Mouse (Mus musculus) CH12.LX (cell line): ENCODE measurements around the gene Dcaf6. TPM values are rescaled to one million over a fixed set of nuclear protein-coding genes. Genes with fewer than 3 reads are reported as not detected.

Experiments used
- DNase-seq: peaks from one replicate; pipeline ENCODE4 v3.0.0-alpha.2; 2013; ENCODE audit errors: extremely low read depth
- H3K27ac ChIP-seq: 2 replicates; pipeline ENCODE4 v1.5.1; 2012; ENCODE audit warnings: low read depth, mild to moderate bottlenecking, control low read depth, moderate library complexity; ENCODE audit not compliant: insufficient read depth
- H3K27me3 ChIP-seq: replicated peaks from 2 replicates; pipeline ENCODE3; 2012; ENCODE audit warnings: inconsistent platforms
- H3K36me3 ChIP-seq, 2 experiments: replicated peaks in 1 of 2; 2 replicates each; pipeline versions ENCODE3 to v1.6.1; 2012; ENCODE audit warnings: inconsistent platforms in 1 of 2, low read length in 1 of 2, mild to moderate bottlenecking in 1 of 2, mixed read lengths in 1 of 2, moderate library complexity in 1 of 2; ENCODE audit not compliant: control insufficient read depth in 1 of 2, insufficient read depth in 1 of 2
- H3K4me1 ChIP-seq, 2 experiments: 2 replicates each; pipeline ENCODE4 v1.6.1; 2012; ENCODE audit warnings: inconsistent platforms in 1 of 2, moderate library complexity in 1 of 2; ENCODE audit not compliant: insufficient read depth in 2 of 2, control insufficient read depth in 1 of 2
- H3K4me2 ChIP-seq: 2 replicates; pipeline ENCODE4 v1.6.1; 2012; ENCODE audit warnings: low read depth, mild to moderate bottlenecking, control low read depth; ENCODE audit not compliant: poor library complexity, insufficient read depth, severe bottlenecking
- H3K4me3 ChIP-seq, 3 experiments: fragments of 150-350 bp in 1 of 3; sonication (generic) in 1 of 3; replicated peaks in 1 of 3; 2 replicates each; pipeline versions ENCODE3 to v1.5.1; 2011 to 2012; ENCODE audit warnings: low read depth in 2 of 3, low read length in 2 of 3, mild to moderate bottlenecking in 2 of 3, moderate library complexity in 2 of 3, control low read depth in 1 of 3, improper control_type of control experiment in 1 of 3, inconsistent platforms in 1 of 3, mixed read lengths in 1 of 3; ENCODE audit not compliant: poor library complexity in 1 of 3
- H3K79me2 ChIP-seq: replicated peaks from 2 replicates; pipeline ENCODE4 v1.6.1; 2012; ENCODE audit warnings: mild to moderate bottlenecking, moderate library complexity; ENCODE audit not compliant: control insufficient read depth, poor library complexity, insufficient read depth, severe bottlenecking; ENCODE audit errors: extremely low read depth
- H3K9ac ChIP-seq: 2 replicates; pipeline ENCODE4 v1.6.1; 2012; ENCODE audit warnings: low read depth, mild to moderate bottlenecking, control low read depth, moderate library complexity; ENCODE audit not compliant: insufficient read depth
- H3K9me3 ChIP-seq: replicated peaks from 2 replicates; pipeline ENCODE3; 2012; ENCODE audit warnings: low read length, inconsistent platforms, mixed read lengths
- BHLHE40 ChIP-seq: IDR thresholded peaks from 2 replicates; pipeline ENCODE4 v1.6.1; 2011; ENCODE audit warnings: mild to moderate bottlenecking, low read depth, low read length, improper control_type of control experiment
- CHD1 ChIP-seq: IDR thresholded peaks from 2 replicates; pipeline ENCODE4 v1.6.1; 2012; ENCODE audit warnings: low read depth, low read length, improper control_type of control experiment, inconsistent platforms
- CTCF ChIP-seq, 2 experiments: IDR thresholded peaks in 1 of 2; conservative IDR thresholded peaks in 1 of 2; 2 replicates each; pipeline ENCODE4 v1.5.1; 2011 to 2012; ENCODE audit warnings: low read depth in 2 of 2, low read length in 2 of 2, improper control_type of control experiment in 1 of 2, inconsistent platforms in 1 of 2, mild to moderate bottlenecking in 1 of 2, moderate library complexity in 1 of 2
- E2F4 ChIP-seq: IDR thresholded peaks from 2 replicates; pipeline ENCODE4 v1.6.1; 2011; ENCODE audit warnings: low read depth, low read length, improper control_type of control experiment; ENCODE audit not compliant: insufficient replicate concordance
- ELF1 ChIP-seq: IDR thresholded peaks from 2 replicates; pipeline ENCODE4 v1.6.1; 2014; ENCODE audit warnings: low read depth, mild to moderate bottlenecking, inconsistent platforms, low read length, improper control_type of control experiment
- EP300 ChIP-seq: IDR thresholded peaks from 2 replicates; pipeline ENCODE4 v1.6.1; 2011; ENCODE audit warnings: low read length, improper control_type of control experiment
- ETS1 ChIP-seq: conservative IDR thresholded peaks from 2 replicates; pipeline ENCODE4 v1.6.1; 2012; ENCODE audit warnings: low read depth, mild to moderate bottlenecking, inconsistent platforms, low read length, improper control_type of control experiment, moderate library complexity
- GABPA ChIP-seq: IDR thresholded peaks from 2 replicates; pipeline ENCODE4 v1.6.1; 2012; ENCODE audit warnings: low read depth, low read length, improper control_type of control experiment, inconsistent platforms; ENCODE audit not compliant: insufficient replicate concordance
- IRF4 ChIP-seq: IDR thresholded peaks from 2 replicates; pipeline ENCODE4 v1.6.1; 2014; ENCODE audit warnings: low read depth, mild to moderate bottlenecking, inconsistent platforms, low read length, improper control_type of control experiment
- JUN ChIP-seq: IDR thresholded peaks from 2 replicates; pipeline ENCODE4 v1.6.1; 2011; ENCODE audit warnings: low read depth, mild to moderate bottlenecking, low read length, improper control_type of control experiment, moderate library complexity; ENCODE audit not compliant: insufficient read depth
- MAFK ChIP-seq: IDR thresholded peaks from 2 replicates; pipeline ENCODE4 v1.6.1; 2011; ENCODE audit warnings: low read length, improper control_type of control experiment; ENCODE audit not compliant: insufficient replicate concordance
- MAX ChIP-seq: IDR thresholded peaks from 2 replicates; pipeline ENCODE4 v1.6.1; 2011; ENCODE audit warnings: low read length, improper control_type of control experiment
- MAZ ChIP-seq: IDR thresholded peaks from 2 replicates; pipeline ENCODE4 v1.6.1; 2012; ENCODE audit warnings: low read depth, mild to moderate bottlenecking, inconsistent platforms, low read length, improper control_type of control experiment, moderate library complexity
- MXI1 ChIP-seq: IDR thresholded peaks from 2 replicates; pipeline ENCODE4 v1.6.1; 2011; ENCODE audit warnings: mild to moderate bottlenecking, low read depth, low read length, improper control_type of control experiment
- MYC ChIP-seq: IDR thresholded peaks from 2 replicates; pipeline ENCODE4 v1.6.1; 2011; ENCODE audit warnings: low read depth, mild to moderate bottlenecking, improper control_type of control experiment, low read length
- NELFE ChIP-seq: IDR thresholded peaks from 2 replicates; pipeline ENCODE4 v1.6.1; 2011; ENCODE audit warnings: low read depth, low read length, improper control_type of control experiment
- NRF1 ChIP-seq: IDR thresholded peaks from 2 replicates; pipeline ENCODE4 v1.6.1; 2014; ENCODE audit warnings: low read depth, mild to moderate bottlenecking, inconsistent platforms, low read length, improper control_type of control experiment, moderate library complexity
- POLR2A ChIP-seq: IDR thresholded peaks from 2 replicates; pipeline ENCODE4 v1.6.1; 2011; ENCODE audit warnings: low read depth, mild to moderate bottlenecking, improper control_type of control experiment, low read length
- POLR2AphosphoS2 ChIP-seq: IDR thresholded peaks from 2 replicates; pipeline ENCODE4 v1.6.1; 2011; ENCODE audit warnings: low read depth, low read length, improper control_type of control experiment
- RAD21 ChIP-seq: IDR thresholded peaks from 2 replicates; pipeline ENCODE4 v1.6.1; 2011; ENCODE audit warnings: low read depth, mild to moderate bottlenecking, low read length, improper control_type of control experiment, moderate library complexity
- RCOR1 ChIP-seq: conservative IDR thresholded peaks from 2 replicates; pipeline ENCODE4 v1.6.1; 2012; ENCODE audit warnings: low read depth, mild to moderate bottlenecking, inconsistent platforms, low read length, improper control_type of control experiment
- SIN3A ChIP-seq: IDR thresholded peaks from 2 replicates; pipeline ENCODE4 v1.6.1; 2012; ENCODE audit warnings: low read length, improper control_type of control experiment, inconsistent platforms
- SMC3 ChIP-seq: IDR thresholded peaks from 2 replicates; pipeline ENCODE4 v1.6.1; 2011; ENCODE audit warnings: low read depth, low read length, improper control_type of control experiment
- TCF12 ChIP-seq: IDR thresholded peaks from 2 replicates; pipeline ENCODE4 v1.6.1; 2014; ENCODE audit warnings: low read depth, mild to moderate bottlenecking, inconsistent platforms, low read length, improper control_type of control experiment
- UBTF ChIP-seq: IDR thresholded peaks from 2 replicates; pipeline ENCODE4 v1.6.1; 2012; ENCODE audit warnings: low read depth, mild to moderate bottlenecking, inconsistent platforms, low read length, improper control_type of control experiment, moderate library complexity
- ZC3H11A ChIP-seq: IDR thresholded peaks from 2 replicates; pipeline ENCODE4 v1.6.1; 2012; ENCODE audit warnings: low read depth, mild to moderate bottlenecking, inconsistent platforms, low read length, improper control_type of control experiment
- ZNF384 ChIP-seq: IDR thresholded peaks from 2 replicates; pipeline ENCODE4 v1.6.1; 2012; ENCODE audit warnings: low read depth, low read length, improper control_type of control experiment, inconsistent platforms
- dilution Hi-C: fragments of 300-500 bp; cut with MboI; formaldehyde crosslinking; loops from 2 replicates; pipeline ENCODE4 v1.14.3; 2020; ENCODE audit warnings: low sequenced_read_pairs; ENCODE audit not compliant: extremely low pct_unique_long_range_greater_than_20kb, extremely low pct_ligation_motif_present
- in situ Hi-C: fragments of 300-500 bp; cut with MboI; formaldehyde crosslinking; loops from 3 replicates; pipeline ENCODE4 v1.14.3; 2019; ENCODE audit warnings: low sequenced_read_pairs, low pct_ligation_motif_present, low pct_unique_long_range_greater_than_20kb, mixed read lengths
- polyA plus RNA-seq: library from polyadenylated mRNA; unstranded; fragments of >175 nt; gene quantifications from 2 replicates; pipeline ENCODE4 v1.2.1, GENCODE M21; 2012; ENCODE audit warnings: low read depth; ENCODE audit not compliant: insufficient read length
- total RNA-seq, 2 experiments: library from RNA; depleted of rRNA; stranded (reverse); fragments of 300-350 nt in 1 of 2; fragments of >200 nt in 1 of 2; gene quantifications; 2 replicates each; pipeline ENCODE4 v1.2.3; 2012 to 2014

Dcaf6 gene
- total and polyA plus RNA-seq, 3 experiments, result 3.7 to 4.1 (median 4.1) TPM

DNA sequence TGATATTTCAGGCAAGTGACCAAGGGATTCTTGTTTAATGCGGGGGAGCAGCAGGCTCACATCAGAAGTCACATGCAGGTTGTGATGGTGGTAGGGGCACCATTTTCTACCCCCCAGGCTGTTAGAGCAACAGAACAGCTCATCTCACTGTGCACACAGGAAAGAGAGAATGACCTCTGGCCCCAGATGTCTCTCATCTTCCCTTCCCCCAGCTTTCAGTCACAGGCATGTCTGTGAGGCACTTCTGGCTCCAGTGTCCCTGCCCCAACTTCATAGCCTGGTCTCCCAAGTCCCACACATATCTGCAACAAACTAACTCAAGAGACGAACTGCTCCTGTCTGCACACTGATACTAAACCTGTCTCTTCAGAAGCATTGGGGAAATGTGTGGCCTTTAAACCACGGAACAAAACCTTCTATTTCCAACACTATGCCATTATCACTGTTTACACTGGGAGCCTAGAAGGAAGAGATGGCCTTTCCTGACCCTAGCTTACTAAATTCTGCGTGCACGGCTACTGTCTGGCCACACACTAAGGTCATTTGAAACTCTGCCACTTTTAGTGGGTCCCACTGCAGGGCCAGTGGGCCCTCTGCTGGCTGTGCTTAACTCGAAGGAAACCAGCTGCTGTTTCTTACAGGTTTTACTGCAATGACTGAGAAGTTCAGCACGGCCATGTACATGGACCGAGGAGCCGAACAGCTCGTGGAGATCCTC, 43.2 kb upstream of the Dcaf6 start:
- no peaks in the 10 kb centered on the region for H3K27me3 ChIP-seq
- no peak overlapping the region for H3K4me3 ChIP-seq
- H3K79me2 ChIP-seq, result no peaks in the 10 kb centered on the region
- dilution Hi-C loops (no loop called here), in situ Hi-C loops (no loop called here)
- no peaks in the 10 kb centered on the region for H3K36me3 ChIP-seq
- no peak overlapping the region for H3K9ac ChIP-seq
- no peaks in the 10 kb centered on the region for H3K9me3 ChIP-seq
- H3K4me1 ChIP-seq, result peaks cover 0 to 24% of the 10 kb centered on the region in 2 experiments
- H3K27ac ChIP-seq, result no peak overlapping the region
- TF ChIP-seq ZC3H11A, result peak; percentile 27; the same call in 1 of the 2 replicates
- no peak for TF ChIP-seq CHD1
- TF ChIP-seq POLR2AphosphoS2, result no peak
- no peak for TF ChIP-seq RCOR1
- no peak for TF ChIP-seq EP300
- TF ChIP-seq BHLHE40, result no peak
- no peak for TF ChIP-seq TCF12
- TF ChIP-seq GABPA, result no peak
- no peak for TF ChIP-seq ETS1
- no peak for TF ChIP-seq MAZ
- no peak for TF ChIP-seq MXI1
- no peak for TF ChIP-seq POLR2A
- TF ChIP-seq CTCF (conservative IDR thresholded peaks at IDR 0.05 in 1 of 2, IDR thresholded peaks at IDR 0.05 in 1 of 2; ENCODE audit: low read depth in 2 of 2, low read length in 2 of 2), result peak in 1 of 2 experiments; percentile 89; a peak in 2 of 4 replicates
- no peak for TF ChIP-seq E2F4
- no peak for TF ChIP-seq SIN3A
- peak; percentile 87 for TF ChIP-seq RAD21
- no peak for TF ChIP-seq MYC
- no peak; the same call in 1 of the 2 replicates for TF ChIP-seq IRF4
- peak; percentile 88 for TF ChIP-seq SMC3
- no peak for TF ChIP-seq MAFK
- TF ChIP-seq NRF1, result no peak
- TF ChIP-seq UBTF, result no peak
- no peak for TF ChIP-seq ELF1
- TF ChIP-seq MAX, result no peak
- TF ChIP-seq ZNF384, result no peak
- TF ChIP-seq NELFE, result peak; percentile 15; the same call in 1 of the 2 replicates
- no peak for TF ChIP-seq JUN
- TF ChIP-seq, all 38 proteins: peak for 5
- peak; percentile 21 for DNase-seq
- H3K4me2 ChIP-seq, result 0 out of 2 replicates have a peak overlapping the region, but pooled peaks have one; percentile 1
